Mouse (Mus musculus): Measurements from ENCODE around the gene 2310034C09Rik.
"Not testable (repeated sequence)": the region's sequence is repeated elsewhere in the genome, so short reads cannot be mapped to it uniquely, and the experiment has no call there.

2310034C09Rik gene

DNA sequence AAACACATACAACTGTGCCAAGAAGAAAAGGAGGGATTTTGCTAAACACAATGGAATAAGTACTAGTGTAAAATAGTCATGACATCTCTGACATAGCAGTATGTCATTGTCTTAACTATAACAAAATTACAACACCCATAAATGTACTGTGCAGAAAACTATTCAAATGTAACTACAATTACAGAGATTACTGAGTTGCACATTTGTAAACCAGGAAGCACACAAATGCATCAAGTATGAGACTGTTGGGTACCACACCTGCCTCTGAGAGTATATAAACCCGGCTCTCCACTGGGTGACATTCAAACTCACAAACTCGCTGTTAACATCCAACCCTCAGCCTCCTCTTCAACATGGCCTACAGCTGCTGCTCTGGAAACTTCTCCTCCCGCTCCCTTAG lies at the start of gene 2310034C09Rik:
Gene 2310034C09Rik, plus strand, starts transcription at position 301 of the 400 bp plus-strand sequence.
- CTCF ChIA-PET: not testable (repeated sequence)

DNA sequence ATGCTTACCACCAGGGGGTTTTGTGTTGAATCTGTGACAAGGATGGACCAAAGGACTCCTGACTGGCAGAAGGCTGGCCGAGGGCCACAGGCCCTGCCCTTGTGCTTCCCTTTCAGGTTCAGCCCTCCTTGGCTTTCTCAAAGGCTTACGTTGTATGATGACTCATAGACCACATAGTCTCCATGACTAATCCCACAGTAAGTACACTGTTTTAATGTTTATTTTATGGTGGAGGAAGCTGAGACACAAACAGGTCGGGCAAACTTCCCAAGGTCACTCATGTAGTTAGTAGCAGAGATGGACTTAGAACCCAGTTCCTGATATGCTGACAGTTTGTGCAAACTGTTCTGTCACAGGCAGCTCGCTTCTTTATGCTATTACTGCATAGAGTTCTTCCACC lies 47.9 kb upstream of the 2310034C09Rik start:
- CTCF ChIA-PET: no interaction called here

- CTCF ChIA-PET: no interaction called here
Observed at GRCm38 (mm10) chr16:88711245-88711644, 47.4 kb upstream of the 2310034C09Rik start.

DNA sequence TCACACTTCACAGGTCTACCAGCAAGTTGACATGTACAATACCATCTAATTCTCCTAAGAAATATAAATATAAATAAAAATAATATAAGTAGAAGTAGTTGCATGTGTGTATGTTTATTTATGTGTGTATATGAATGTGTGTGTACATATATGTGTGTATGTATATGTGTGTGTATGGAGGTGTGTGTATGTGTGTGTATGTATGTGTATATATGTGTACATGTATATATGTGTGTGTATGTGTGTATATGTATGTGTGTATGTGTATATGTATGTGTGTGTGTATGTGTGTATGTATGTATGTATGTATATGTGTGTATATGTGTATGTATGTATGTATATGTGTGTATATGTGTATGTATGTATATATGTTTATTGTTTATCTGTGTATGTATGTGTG lies 42.1 kb upstream of the 2310034C09Rik start:
- CTCF ChIA-PET: no interaction called here

GRCm38 (mm10) chr16:88720031-88720430 lies 38.6 kb upstream of the 2310034C09Rik start:
- CTCF ChIA-PET: no interaction called here

DNA sequence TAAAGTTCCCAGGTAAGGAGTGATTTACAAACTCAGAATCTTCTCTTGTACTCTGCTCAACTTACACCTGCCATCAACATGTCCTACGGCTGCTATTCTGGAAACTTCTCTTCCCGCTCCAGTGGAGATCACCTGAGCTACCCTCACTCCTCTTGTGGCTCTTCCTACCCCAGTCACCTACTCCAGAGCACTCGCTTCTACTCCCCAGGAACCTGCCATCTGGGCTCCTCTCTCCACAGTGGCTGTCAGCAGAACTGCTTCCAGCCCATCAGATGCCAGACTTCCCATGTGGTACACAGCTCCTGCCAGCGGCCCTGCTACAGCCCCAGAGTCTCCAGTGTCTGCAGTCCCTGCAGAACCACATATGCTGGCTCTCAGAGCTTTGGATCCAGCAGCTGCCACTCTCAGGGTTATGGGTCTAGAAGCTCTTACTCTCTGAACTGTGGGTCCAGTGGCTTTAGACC lies 29.8 kb upstream of the 2310034C09Rik start, which contains the start of gene Krtap13-1:
Gene Krtap13-1, plus strand, starts transcription at position 51 of the 464 bp plus-strand sequence.
- CTCF ChIA-PET: no interaction called here

DNA sequence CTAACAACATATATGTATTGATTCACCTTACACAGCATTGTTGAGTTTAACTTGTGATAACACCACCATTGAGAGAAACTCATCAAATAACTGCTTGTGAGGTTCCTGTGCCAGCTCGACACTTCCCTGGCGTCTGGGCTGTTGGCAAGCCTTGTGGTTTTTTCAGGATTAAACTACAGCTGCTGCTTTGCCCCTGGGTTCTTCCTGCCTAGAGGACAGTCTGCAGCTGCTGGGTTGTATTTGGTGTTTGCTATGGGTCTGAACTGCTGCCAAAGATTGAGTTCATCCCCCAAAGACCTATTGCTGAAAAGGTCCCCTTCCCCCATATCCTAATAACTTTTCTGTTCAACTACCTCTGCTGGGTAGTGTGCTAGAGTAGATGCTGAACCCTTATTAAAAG lies 23.3 kb upstream of the 2310034C09Rik start:
- CTCF ChIA-PET: no interaction called here

- CTCF ChIA-PET: interaction anchor here (0.7 kb wide), 1 partner anchor 1558 kb away, joined by 6 read pairs; no protein-coding TSS in a partner anchor
Observed at GRCm38 (mm10) chr16:88744750-88745340, 13.8 kb upstream of the 2310034C09Rik start.

DNA sequence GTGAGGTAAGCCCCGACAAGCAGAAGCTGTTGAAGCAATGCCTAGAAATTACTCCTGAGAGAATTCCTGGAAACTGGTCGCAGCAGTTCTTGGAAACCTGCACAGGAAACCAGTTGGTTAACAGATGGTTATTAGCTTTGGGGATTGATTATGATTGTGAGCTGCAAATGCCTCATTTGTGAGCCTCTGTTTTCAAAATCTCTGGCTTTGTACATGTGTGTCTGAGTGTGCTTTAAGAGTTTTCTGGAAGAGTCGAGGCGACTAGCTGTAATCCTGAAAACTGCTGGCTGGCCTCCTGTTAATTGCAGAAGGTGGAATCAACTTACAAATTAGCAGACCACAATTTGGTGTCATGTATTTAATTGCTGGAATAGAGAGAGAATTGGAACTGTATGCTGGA lies 10.7 kb upstream of the 2310034C09Rik start:
- CTCF ChIA-PET: no interaction called here

GRCm38 (mm10) chr16:88751535-88751934 lies 7.1 kb upstream of the 2310034C09Rik start, which contains the start of gene Krtap13:
Krtap13 (minus strand) TSS chr16:88751635.
- CTCF ChIA-PET: not testable (repeated sequence)

GRCm38 (mm10) chr16:88774106-88774505 lies 15.5 kb downstream of the 2310034C09Rik start, which contains the start of gene 2310057N15Rik:
2310057N15Rik (minus strand) TSS chr16:88774206.
- CTCF ChIA-PET: no interaction called here

- CTCF ChIA-PET: no interaction called here
Observed at GRCm38 (mm10) chr16:88777596-88777995, 18.9 kb downstream of the 2310034C09Rik start, which contains the start of gene Gm5965. Gm5965 (plus strand) TSS chr16:88777896.

- CTCF ChIA-PET: no interaction called here
Observed at GRCm38 (mm10) chr16:88786786-88787185, 28.1 kb downstream of the 2310034C09Rik start.

All from spleen, embryonic (tissue).